Mouse (Mus musculus): ENCODE measurements around the gene Zfp213.

- TF ChIP-seq CHD2 (IDR thresholded peaks at IDR 0.05; ENCODE audit: low read length) (no peak), MEF2A (IDR thresholded peaks at IDR 0.05; ENCODE audit: extremely low read depth, insufficient replicate concordance, low read depth, low read length, poor library complexity, severe bottlenecking) (no peak), CTCF (IDR thresholded peaks at IDR 0.05 in 2 of 3, conservative IDR thresholded peaks at IDR 0.05 in 1 of 3; ENCODE audit: control insufficient read depth in 1 of 3, insufficient read depth in 1 of 3, low read depth in 2 of 3, low read length in 3 of 3, poor library complexity in 1 of 3, severe bottlenecking in 1 of 3) (no peak), POLR2A (IDR thresholded peaks at IDR 0.05; ENCODE audit: control insufficient read depth in 1 of 2, insufficient read depth in 1 of 2, low read depth in 1 of 2, low read length in 2 of 2, poor library complexity in 1 of 2) (no peak; a peak in 1 of 4 replicates), ZC3H11A (IDR thresholded peaks at IDR 0.05; ENCODE audit: low read depth, low read length) (no peak), RAD21 (IDR thresholded peaks at IDR 0.05; ENCODE audit: low read depth, low read length) (no peak), ELF1 (IDR thresholded peaks at IDR 0.05; ENCODE audit: low read depth, low read length) (peak; percentile 41; the same call in 1 of the 2 replicates), TCF12 (IDR thresholded peaks at IDR 0.05; ENCODE audit: low read depth, low read length) (no peak)
Observed at GRCm38 (mm10) chr17:23538299-23539015, 25.6 kb downstream of the Zfp213 start.

All from MEL (cell line).